Mouse (Mus musculus): ENCODE measurements at regions not wholly inside any gene's neighbourhood (a gene's known extent, or its start where the extent isn't known, plus 50 kb on each side); places are given as distances from the start of the nearest gene placed in this dataset.

DNA sequence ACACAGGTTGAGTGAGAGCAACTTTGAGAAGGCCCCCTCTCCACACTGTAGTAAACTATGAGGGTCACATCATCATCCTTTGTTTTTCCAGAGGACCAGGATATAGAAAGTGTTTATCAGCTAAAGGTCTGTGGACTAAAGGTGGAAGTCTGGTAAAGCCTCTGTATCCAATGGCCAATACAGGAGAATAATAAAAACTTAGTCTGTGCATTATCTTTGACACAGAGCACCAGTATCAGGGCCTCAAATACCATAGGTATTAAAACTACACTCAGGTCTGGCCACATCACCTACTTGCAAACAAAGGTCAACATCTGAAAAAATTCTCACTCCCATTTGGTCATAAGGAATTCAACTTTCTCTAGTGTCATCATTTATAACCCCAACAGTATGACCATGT is 66.6 kb upstream of the Tigd2 start:
- TF ChIP-seq POLR2A (IDR thresholded peaks at IDR 0.05; ENCODE audit: low read depth, low read length) (no peak), CTCF (IDR thresholded peaks at IDR 0.05; ENCODE audit: extremely low read depth, insufficient read length, insufficient replicate concordance, low read depth, low read length) (no peak)
